In the genomic region with DNA sequence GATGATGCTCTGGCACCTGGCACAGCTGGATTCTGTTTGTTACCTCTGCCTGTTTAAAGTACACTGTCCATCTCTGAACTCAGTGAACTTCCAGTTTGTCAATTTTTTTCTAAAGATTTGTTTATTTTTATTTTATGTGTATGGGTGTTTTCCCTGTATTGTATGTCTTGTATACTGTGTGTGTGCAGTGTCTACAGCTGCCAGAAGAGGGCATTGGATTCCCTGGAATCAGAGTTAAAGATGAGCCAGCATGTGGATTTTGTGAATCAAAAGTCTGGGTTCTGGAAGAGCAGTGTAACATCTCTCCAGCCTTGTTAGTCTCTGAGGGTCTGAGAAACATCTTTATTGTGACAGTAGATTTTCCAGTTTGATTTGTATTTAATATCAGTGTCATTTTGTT, we compare ENCODE assay signal across 10 mouse cellular contexts. TPM values are rescaled to one million over a fixed set of nuclear protein-coding genes. Genes with fewer than 3 reads are reported as not detected.
A peak's percentile ranks its signal among the peaks of the same experiment; 100 is the strongest.
DNase-seq lines count a peak whose midpoint lies in the region; ATAC-seq and TF ChIP-seq lines count a peak whose summit lies in the region.
"Had no signal": no experiment of that assay in that cellular context is flagged by ENCODE, and none has a peak within 500 bp of the region (broad histone marks: within the 10 kb centered on the region; RNA-seq: fewer than 3 reads in every experiment).

No protein-coding gene starts in this region.

- no peak for TF ChIP-seq EP300 in lung, postnatal 0 days (IDR thresholded peaks at IDR 0.05)

- no peaks in the 10 kb centered on the region; the same call in 1 of the 2 replicates for H3K36me3 ChIP-seq in lung, postnatal 0 days (ENCODE audit: insufficient read depth, low read length)

- ATAC-seq in lung, postnatal 0 days, result no peak

- no peak overlapping the region for H3K4me2 ChIP-seq in lung, postnatal 0 days (replicated peaks; ENCODE audit: low read depth, low read length)

- no peaks in the 10 kb centered on the region for H3K4me1 ChIP-seq in lung, postnatal 0 days (ENCODE audit: insufficient read depth, low read depth, low read length)

- H3K9ac ChIP-seq in lung, postnatal 0 days (replicated peaks; ENCODE audit: low read depth), result no peak overlapping the region

- no peak overlapping the region for H3K4me3 ChIP-seq in gastrocnemius, adult 2 months
- no peak overlapping the region for H3K4me3 ChIP-seq in lung, postnatal 0 days (ENCODE audit: low read depth, low read length)
- H3K4me3 ChIP-seq: myocyte had no signal

- DNase-seq in gastrocnemius, adult 2 months, result no peak
- no peak for DNase-seq in gastrocnemius, postnatal 25 days
- DNase-seq in lung, postnatal 0 days (ENCODE audit: low spot score), result peak; percentile 15
- no peak for DNase-seq in lung, postnatal 25 days (ENCODE audit: low spot score)
- peak; percentile 39 for DNase-seq in ZHBTc4 (ENCODE audit: low read depth, low spot score)
- DNase-seq in lung, postnatal 36 days, result peak; percentile 52
- no peak for DNase-seq in spleen, postnatal 14 days (ENCODE audit: low spot score in 2 of 2)
- DNase-seq in ovary, postnatal 10 days (ENCODE audit: low spot score), result no peak

- H3K27ac ChIP-seq in gastrocnemius, adult 2 months, result no peak overlapping the region
- H3K27ac ChIP-seq in lung, postnatal 0 days (ENCODE audit: low read length), result no peak overlapping the region

- TF ChIP-seq CTCF in gastrocnemius, adult 2 months (IDR thresholded peaks at IDR 0.05), result peak; percentile 58
- peak; percentile 62 for TF ChIP-seq CTCF in lung, postnatal 0 days (IDR thresholded peaks at IDR 0.05)

- H3K9me3 ChIP-seq in lung, postnatal 0 days (ENCODE audit: low read length), result no peaks in the 10 kb centered on the region

- H3K27me3 ChIP-seq in lung, postnatal 0 days (replicated peaks; ENCODE audit: insufficient read depth, low read length), result no peaks in the 10 kb centered on the region

- intact Hi-C loops in gastrocnemius, adult 2 months (cut with DNase I), result no loop called here

RNA-seq across cellular contexts. Expression of a gene that starts 24.4 kb away (rescaled TPM):
- 1 to 10 TPM; 1.5 to 1.7 TPM for total RNA-seq in gastrocnemius, adult 2 months (2021)
- 1 to 10 TPM in 1 of 2 experiments, under 1 TPM in 1; 0.97 to 1.1 TPM for total RNA-seq in gastrocnemius, postnatal 25 days (2021)
- polyA plus RNA-seq in lung, postnatal 0 days (2015; fragmentation: Nextera tagmentation; extraction: Ambion mirVana), result 20.8 and 21.3 TPM in 2 replicates

RNA-seq across cellular contexts. Expression of a gene that starts 30.8 kb away (rescaled TPM):
- total RNA-seq in gastrocnemius, adult 2 months (2021), result 10 to 100 TPM; 17.6 to 20.3 TPM
- 10 to 100 TPM; 17.2 to 17.4 TPM for total RNA-seq in gastrocnemius, postnatal 25 days (2021)
- polyA plus RNA-seq in lung, postnatal 0 days (2015; fragmentation: Nextera tagmentation; extraction: Ambion mirVana), result 21.8 and 24.4 TPM in 2 replicates

RNA-seq across cellular contexts. Expression of a gene that starts 31.7 kb away (rescaled TPM):
- 10 to 100 TPM; 31.1 to 36.5 TPM for total RNA-seq in gastrocnemius, adult 2 months (2021)
- total RNA-seq in gastrocnemius, postnatal 25 days (2021), result 10 to 100 TPM; 23.2 to 28.2 TPM
- 32.3 and 33.6 TPM in 2 replicates for polyA plus RNA-seq in lung, postnatal 0 days (2015; fragmentation: Nextera tagmentation; extraction: Ambion mirVana)

RNA-seq across cellular contexts. Expression of a gene that starts 33.4 kb away (rescaled TPM):
- not detected for total RNA-seq in gastrocnemius, adult 2 months (2021)
- total RNA-seq in gastrocnemius, postnatal 25 days (2021), result not detected
- polyA plus RNA-seq in lung, postnatal 0 days (2015; fragmentation: Nextera tagmentation; extraction: Ambion mirVana), result not detected in 2 replicates
- total RNA-seq: layer of hippocampus, postnatal 14 days had no signal
- polyA plus RNA-seq: myocyte had no signal

RNA-seq across cellular contexts. Expression of a gene that starts 38.7 kb away (rescaled TPM):
- 10 to 100 TPM; 26.1 to 29.1 TPM for total RNA-seq in gastrocnemius, adult 2 months (2021)
- 10 to 100 TPM; 23.9 to 26.5 TPM for total RNA-seq in gastrocnemius, postnatal 25 days (2021)
- polyA plus RNA-seq in lung, postnatal 0 days (2015; fragmentation: Nextera tagmentation; extraction: Ambion mirVana), result 41.8 and 43.3 TPM in 2 replicates

Comparison
In these comparisons a context has a peak if more than half of its experiments do, and no peak if none do; other contexts are left out.
1. DNase-seq: peak in lung, postnatal 0 days (single experiment), ZHBTc4 (single experiment) and lung, postnatal 36 days (single experiment); none in gastrocnemius, adult 2 months (single experiment), gastrocnemius, postnatal 25 days (single experiment), lung, postnatal 25 days (single experiment), spleen, postnatal 14 days (0 of 2) and ovary, postnatal 10 days (single experiment).